Mouse (Mus musculus) testis, adult 2 months (tissue): Measurements from ENCODE around the gene Manbal. TPM values are rescaled to one million over a fixed set of nuclear protein-coding genes. Genes with fewer than 3 reads are reported as not detected.

Source experiments
- H3K27ac ChIP-seq: fragments of 200-500 bp; 2 replicates; pipeline ENCODE4 v1.5.1; 2012; ENCODE audit warnings: low read depth, low read length; ENCODE audit not compliant: control insufficient read depth, insufficient read depth
- H3K27me3 ChIP-seq: fragments of 200-500 bp; 2 replicates; pipeline ENCODE4 v1.6.1; 2012; ENCODE audit warnings: mild to moderate bottlenecking, low read length, moderate library complexity; ENCODE audit not compliant: control insufficient read depth, insufficient read depth
- H3K36me3 ChIP-seq: fragments of 200-500 bp; 2 replicates; pipeline ENCODE4 v1.6.1; 2012; ENCODE audit warnings: mild to moderate bottlenecking, low read length; ENCODE audit not compliant: control insufficient read depth, insufficient read depth
- H3K4me1 ChIP-seq: fragments of 200-500 bp; 2 replicates; pipeline ENCODE4 v1.6.1; 2012; ENCODE audit warnings: low read length; ENCODE audit not compliant: control insufficient read depth, insufficient read depth
- H3K4me3 ChIP-seq: fragments of 200-500 bp; 2 replicates; pipeline ENCODE4 v1.5.1; 2012; ENCODE audit warnings: low read depth, mild to moderate bottlenecking, low read length, moderate library complexity, mixed read lengths; ENCODE audit not compliant: control insufficient read depth
- CTCF ChIP-seq: fragments of 200-500 bp; IDR thresholded peaks from 2 replicates; pipeline ENCODE4 v1.5.1; 2012; ENCODE audit warnings: low read depth, mild to moderate bottlenecking, inconsistent platforms, low read length, moderate library complexity; ENCODE audit not compliant: control insufficient read depth, insufficient read depth, insufficient replicate concordance
- POLR2A ChIP-seq: fragments of 200-500 bp; IDR thresholded peaks from 2 replicates; pipeline ENCODE4 v1.6.1; 2012; ENCODE audit warnings: low read depth, mild to moderate bottlenecking, inconsistent platforms, low read length, moderate library complexity; ENCODE audit not compliant: control insufficient read depth
- polyA plus RNA-seq: library from polyadenylated mRNA; depleted of rRNA; stranded (reverse); fragments of >200 nt; gene quantifications from 2 replicates; pipeline ENCODE4 v1.2.3, GENCODE M21; 2012

The Manbal gene
- polyA plus RNA-seq, 1 experiment, result 22.5 TPM

GRCm38 (mm10) chr2:157399797-157400196 is 32.4 kb downstream of the Manbal start:
- H3K4me3 ChIP-seq, result no peak overlapping the region
- H3K27me3 ChIP-seq, result no peaks in the 10 kb centered on the region
- TF ChIP-seq POLR2A (no peak), CTCF (no peak)
- no peak overlapping the region for H3K27ac ChIP-seq
- H3K4me1 ChIP-seq, result no peaks in the 10 kb centered on the region
- H3K36me3 ChIP-seq, result no peaks in the 10 kb centered on the region

- no peak overlapping the region for H3K4me3 ChIP-seq
- H3K4me1 ChIP-seq, result no peaks in the 10 kb centered on the region
- no peaks in the 10 kb centered on the region for H3K27me3 ChIP-seq
- TF ChIP-seq CTCF (no peak), POLR2A (no peak)
- H3K36me3 ChIP-seq, result no peaks in the 10 kb centered on the region
- no peak overlapping the region for H3K27ac ChIP-seq
These were observed 33.1 kb downstream of the Manbal start for GRCm38 (mm10) chr2:157400491-157400890.

- Histone ChIP-seq H3K4me3 (no peak overlapping the region), H3K27me3 (no peaks in the 10 kb centered on the region), H3K27ac (no peak overlapping the region), H3K4me1 (no peaks in the 10 kb centered on the region), H3K36me3 (no peaks in the 10 kb centered on the region)
- TF ChIP-seq POLR2A (no peak), CTCF (no peak)
These were observed 33.9 kb downstream of the Manbal start for GRCm38 (mm10) chr2:157401261-157401660.

- Histone ChIP-seq H3K4me3 (no peak overlapping the region), H3K27ac (no peak overlapping the region)
- no peak for TF ChIP-seq POLR2A
- no peak for TF ChIP-seq CTCF
These were observed 40.2 kb downstream of the Manbal start for GRCm38 (mm10) chr2:157407596-157407995.

GRCm38 (mm10) chr2:157409793-157410533 is 42.6 kb downstream of the Manbal start:
- Histone ChIP-seq H3K36me3 (no peaks in the 10 kb centered on the region), H3K4me3 (no peak overlapping the region), H3K27ac (no peak overlapping the region), H3K4me1 (no peaks in the 10 kb centered on the region), H3K27me3 (no peaks in the 10 kb centered on the region)
- no peak for TF ChIP-seq POLR2A

More at GRCm38 (mm10) chr2:157407596-157407995, 40.2 kb downstream of the Manbal start:
- Histone ChIP-seq H3K4me1 (no peaks in the 10 kb centered on the region), H3K27me3 (no peaks in the 10 kb centered on the region), H3K36me3 (no peaks in the 10 kb centered on the region)

- Histone ChIP-seq H3K4me3 (no peak overlapping the region), H3K4me1 (no peaks in the 10 kb centered on the region), H3K27me3 (no peaks in the 10 kb centered on the region), H3K27ac (no peak overlapping the region), H3K36me3 (no peaks in the 10 kb centered on the region)
- TF ChIP-seq POLR2A, result no peak
- TF ChIP-seq CTCF, result no peak
These were observed 43.8 kb downstream of the Manbal start for GRCm38 (mm10) chr2:157411151-157411693.

GRCm38 (mm10) chr2:157412497-157412896 is 45.1 kb downstream of the Manbal start:
- Histone ChIP-seq H3K27me3 (no peaks in the 10 kb centered on the region), H3K4me1 (peaks cover 3% of the 10 kb centered on the region), H3K4me3 (no peak overlapping the region), H3K27ac (no peak overlapping the region), H3K36me3 (no peaks in the 10 kb centered on the region)
- TF ChIP-seq CTCF (no peak), POLR2A (no peak)

GRCm38 (mm10) chr2:157417229-157417628 is 49.8 kb downstream of the Manbal start:
- no peak for TF ChIP-seq CTCF
- TF ChIP-seq POLR2A, result no peak; the same call in 1 of the 2 replicates
- no peaks in the 10 kb centered on the region for H3K27me3 ChIP-seq
- H3K27ac ChIP-seq, result no peak overlapping the region
- peaks cover 15% of the 10 kb centered on the region for H3K4me1 ChIP-seq
- no peak overlapping the region for H3K4me3 ChIP-seq
- H3K36me3 ChIP-seq, result no peaks in the 10 kb centered on the region
